Mouse (Mus musculus): ENCODE results near the gene Il16. TPM values are rescaled to one million over a fixed set of nuclear protein-coding genes. Genes with fewer than 3 reads are reported as not detected.

The Il16 gene
- polyA plus RNA-seq, 1 experiment, result 3.5 TPM

GRCm38 (mm10) chr7:83751055-83751454 lies 5.5 kb upstream of the Il16 start:
- peaks cover 2% of the 10 kb centered on the region for H3K27me3 ChIP-seq (replicated peaks)
- H3K36me3 ChIP-seq (replicated peaks; ENCODE audit: low read length), result no peaks in the 10 kb centered on the region
- no peak for TF ChIP-seq FLI1 (IDR thresholded peaks at IDR 0.05; ENCODE audit: low read length)
- no peak for TF ChIP-seq GATA1 (IDR thresholded peaks at IDR 0.05; ENCODE audit: borderline replicate concordance, low read length)
- H3K9me3 ChIP-seq, result 0 out of 2 replicates have a peak, but pooled peaks cover 4% of the 10 kb centered on the region
- H3K4me3 ChIP-seq (replicated peaks), result no peak overlapping the region
- H3K4me1 ChIP-seq, result peaks cover 8% of the 10 kb centered on the region

DNA sequence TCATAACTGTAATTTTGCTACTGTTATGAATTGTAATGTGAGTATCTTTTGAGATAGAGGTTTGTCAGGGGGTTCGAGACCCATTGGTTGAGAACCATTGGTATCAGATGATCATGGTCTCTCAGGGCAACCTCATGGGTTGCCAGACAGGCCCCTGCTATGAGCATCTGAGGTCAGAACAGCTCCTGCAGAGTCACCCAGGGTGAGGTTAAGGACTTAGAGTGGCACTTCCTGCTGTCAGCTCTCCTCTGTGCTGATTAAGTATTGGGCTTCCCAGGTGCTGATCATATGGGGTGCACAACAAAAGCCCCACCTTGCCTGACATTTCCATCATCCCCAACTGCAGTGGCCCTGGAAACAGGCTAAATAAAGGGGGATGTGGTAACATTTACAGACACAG lies 2.9 kb upstream of the Il16 start:
- Histone ChIP-seq H3K27me3 (replicated peaks) (peaks cover 9% of the 10 kb centered on the region), H3K4me1 (peaks cover 8% of the 10 kb centered on the region), H3K9me3 (peaks cover 13% of the 10 kb centered on the region), H3K4me3 (replicated peaks) (no peak overlapping the region), H3K36me3 (replicated peaks; ENCODE audit: low read length) (no peaks in the 10 kb centered on the region)
- no peak for TF ChIP-seq FLI1 (IDR thresholded peaks at IDR 0.05; ENCODE audit: low read length)
- TF ChIP-seq GATA1 (IDR thresholded peaks at IDR 0.05; ENCODE audit: borderline replicate concordance, low read length), result no peak

GRCm38 (mm10) chr7:83746107-83746687 lies 671 bp upstream of the Il16 start:
- Histone ChIP-seq H3K36me3 (replicated peaks; ENCODE audit: low read length) (no peaks in the 10 kb centered on the region), H3K4me3 (replicated peaks) (no peak overlapping the region), H3K9me3 (peaks cover 13% of the 10 kb centered on the region), H3K27me3 (replicated peaks) (peaks cover 7% of the 10 kb centered on the region), H3K4me1 (peaks cover 8% of the 10 kb centered on the region)
- TF ChIP-seq GATA1 (IDR thresholded peaks at IDR 0.05; ENCODE audit: borderline replicate concordance, low read length) (no peak), FLI1 (IDR thresholded peaks at IDR 0.05; ENCODE audit: low read length) (no peak)

- no peaks in the 10 kb centered on the region for H3K36me3 ChIP-seq (replicated peaks; ENCODE audit: low read length)
- peaks cover 8% of the 10 kb centered on the region for H3K4me1 ChIP-seq
- H3K9me3 ChIP-seq, result peaks cover 17% of the 10 kb centered on the region
- H3K4me3 ChIP-seq (replicated peaks), result no peak overlapping the region
- TF ChIP-seq FLI1 (IDR thresholded peaks at IDR 0.05; ENCODE audit: low read length), result no peak
- no peak for TF ChIP-seq GATA1 (IDR thresholded peaks at IDR 0.05; ENCODE audit: borderline replicate concordance, low read length)
- H3K27me3 ChIP-seq (replicated peaks), result peaks cover 12% of the 10 kb centered on the region
Measured at GRCm38 (mm10) chr7:83745065-83745412, 487 bp downstream of the Il16 start.

GRCm38 (mm10) chr7:83744250-83744649 lies 1.3 kb downstream of the Il16 start:
- TF ChIP-seq GATA1 (IDR thresholded peaks at IDR 0.05; ENCODE audit: borderline replicate concordance, low read length) (no peak), FLI1 (IDR thresholded peaks at IDR 0.05; ENCODE audit: low read length) (no peak)
- peaks cover 16% of the 10 kb centered on the region for H3K27me3 ChIP-seq (replicated peaks)
- H3K4me1 ChIP-seq, result peaks cover 8% of the 10 kb centered on the region
- no peak overlapping the region for H3K4me3 ChIP-seq (replicated peaks)
- H3K9me3 ChIP-seq, result peaks cover 17% of the 10 kb centered on the region
- no peaks in the 10 kb centered on the region for H3K36me3 ChIP-seq (replicated peaks; ENCODE audit: low read length)

DNA sequence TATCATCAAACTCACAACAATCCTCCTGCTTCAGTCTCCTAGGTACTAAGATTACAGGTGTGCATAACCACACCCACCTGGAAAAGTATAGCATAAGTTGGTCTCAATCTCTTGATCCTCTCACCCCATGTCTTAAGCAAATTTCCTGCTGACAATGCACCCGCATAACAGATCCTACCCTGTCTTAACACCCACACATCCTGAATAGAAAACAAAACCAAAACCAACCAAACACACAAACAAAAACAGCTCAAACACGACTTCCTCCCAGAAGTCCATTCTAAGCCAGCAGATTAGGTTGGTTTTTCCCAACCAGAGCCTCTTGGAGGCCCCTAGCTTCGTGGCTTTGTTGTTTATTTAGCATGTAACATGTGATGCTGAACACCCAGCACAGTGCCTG lies 2.8 kb downstream of the Il16 start:
- Histone ChIP-seq H3K4me3 (replicated peaks) (no peak overlapping the region), H3K27me3 (replicated peaks) (peaks cover 19% of the 10 kb centered on the region), H3K36me3 (replicated peaks; ENCODE audit: low read length) (no peaks in the 10 kb centered on the region), H3K9me3 (peaks cover 16% of the 10 kb centered on the region), H3K4me1 (0 out of 2 replicates have a peak, but pooled peaks cover 2% of the 10 kb centered on the region)
- no peak for TF ChIP-seq FLI1 (IDR thresholded peaks at IDR 0.05; ENCODE audit: low read length)
- no peak for TF ChIP-seq GATA1 (IDR thresholded peaks at IDR 0.05; ENCODE audit: borderline replicate concordance, low read length)

DNA sequence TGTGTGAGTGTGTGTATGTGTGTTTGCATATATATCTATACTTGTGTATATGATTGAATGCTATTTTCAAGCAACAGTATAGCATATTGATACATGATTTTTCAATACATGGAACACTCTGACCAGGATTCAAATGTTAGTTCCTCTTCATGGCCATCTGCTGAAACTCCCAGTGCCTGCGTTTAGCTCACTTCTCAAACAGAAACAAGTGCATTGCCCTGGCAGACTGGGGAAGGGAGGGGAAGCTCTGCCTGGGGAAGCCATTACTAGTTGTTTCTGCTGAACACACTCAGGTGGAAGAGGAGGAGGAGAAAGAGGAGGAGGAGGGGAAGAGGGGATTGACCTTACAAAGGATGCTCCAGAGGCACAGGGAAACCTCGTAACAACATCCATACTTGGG lies 3.5 kb downstream of the Il16 start:
- peaks cover 22% of the 10 kb centered on the region for H3K27me3 ChIP-seq (replicated peaks)
- H3K4me3 ChIP-seq (replicated peaks), result no peak overlapping the region
- H3K9me3 ChIP-seq, result peaks cover 13% of the 10 kb centered on the region
- no peak for TF ChIP-seq FLI1 (IDR thresholded peaks at IDR 0.05; ENCODE audit: low read length)
- no peak for TF ChIP-seq GATA1 (IDR thresholded peaks at IDR 0.05; ENCODE audit: borderline replicate concordance, low read length)
- H3K4me1 ChIP-seq, result 0 out of 2 replicates have a peak, but pooled peaks cover 2% of the 10 kb centered on the region
- no peaks in the 10 kb centered on the region for H3K36me3 ChIP-seq (replicated peaks; ENCODE audit: low read length)

DNA sequence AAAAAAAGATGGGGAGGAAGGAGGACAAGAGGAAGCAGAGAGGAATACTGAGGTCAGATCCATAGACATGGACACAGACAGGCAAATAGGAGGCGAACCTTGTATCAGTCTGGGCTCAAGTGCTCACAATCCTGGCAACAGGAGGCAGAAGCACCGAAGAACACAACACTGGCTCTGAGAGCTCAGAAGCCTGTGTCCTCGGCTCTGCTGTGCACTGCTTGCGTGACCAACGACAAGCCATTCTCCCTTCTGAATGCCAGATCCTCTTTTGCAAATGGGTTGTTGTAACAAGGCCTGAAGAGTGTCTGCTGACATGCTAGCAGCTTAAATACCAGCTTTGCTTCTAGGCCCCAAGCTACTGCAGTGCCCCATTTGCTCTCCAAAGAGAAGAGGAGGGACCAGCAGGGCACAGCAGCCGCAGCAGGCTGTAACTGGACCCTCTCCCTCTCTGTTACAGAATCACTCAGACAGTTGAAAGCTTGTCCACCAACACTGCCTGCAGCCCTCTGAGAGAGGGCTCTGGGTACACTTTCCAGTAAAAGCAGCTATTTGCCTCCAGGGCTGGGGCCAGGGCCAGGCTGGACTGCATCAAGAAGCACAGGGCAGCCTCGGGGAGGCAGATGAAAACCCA lies 5.7 kb downstream of the Il16 start:
- Histone ChIP-seq H3K27me3 (replicated peaks) (peaks cover 20% of the 10 kb centered on the region), H3K4me1 (0 out of 2 replicates have a peak, but pooled peaks cover 2% of the 10 kb centered on the region), H3K36me3 (replicated peaks; ENCODE audit: low read length) (no peaks in the 10 kb centered on the region), H3K9me3 (peaks cover 15% of the 10 kb centered on the region; the same call in 1 of the 2 replicates), H3K4me3 (replicated peaks) (no peak overlapping the region)
- TF ChIP-seq GATA1 (IDR thresholded peaks at IDR 0.05; ENCODE audit: borderline replicate concordance, low read length) (no peak), FLI1 (IDR thresholded peaks at IDR 0.05; ENCODE audit: low read length) (no peak)

GRCm38 (mm10) chr7:83738623-83739462 lies 6.7 kb downstream of the Il16 start:
- no peak for TF ChIP-seq GATA1 (IDR thresholded peaks at IDR 0.05; ENCODE audit: borderline replicate concordance, low read length)
- TF ChIP-seq FLI1 (IDR thresholded peaks at IDR 0.05; ENCODE audit: low read length), result no peak
- Histone ChIP-seq H3K36me3 (replicated peaks; ENCODE audit: low read length) (no peaks in the 10 kb centered on the region), H3K4me3 (replicated peaks) (no peak overlapping the region), H3K4me1 (0 out of 2 replicates have a peak, but pooled peaks cover 2% of the 10 kb centered on the region), H3K9me3 (peaks cover 18% of the 10 kb centered on the region; the same call in 1 of the 2 replicates), H3K27me3 (replicated peaks) (peaks cover 20% of the 10 kb centered on the region)

Data from megakaryocyte, embryonic 14.5 days (primary cell).